Mouse (Mus musculus) stomach, embryonic 16.5 days (tissue): ENCODE measurements around the gene Odf2. TPM values are rescaled to one million over a fixed set of nuclear protein-coding genes. Genes with fewer than 3 reads are reported as not detected.

ENCODE experiments used
- ATAC-seq: fragments of 200-750 bp; cut with Nextera tagmentation; 2 replicates; pipeline ENCODE4 v1.8.0; 2017; ENCODE audit warnings: moderate number of reproducible peaks, moderate TSS enrichment; ENCODE audit not compliant: insufficient read depth, low FRiP score
- H3K27ac ChIP-seq: fragments of 300-500 bp; sonication (generic); 2 replicates; pipeline ENCODE4 v1.5.1; 2014; ENCODE audit warnings: low read length
- H3K27me3 ChIP-seq: fragments of 300-500 bp; sonication (generic); 2 replicates; pipeline ENCODE4 v1.6.1; 2014; ENCODE audit warnings: low read length, control low read depth, mixed read lengths; ENCODE audit not compliant: control insufficient read depth, insufficient read depth
- H3K36me3 ChIP-seq: fragments of 300-500 bp; sonication (generic); 2 replicates; pipeline ENCODE4 v1.6.1; 2014; ENCODE audit warnings: low read length; ENCODE audit not compliant: control insufficient read depth, insufficient read depth
- H3K4me1 ChIP-seq: fragments of 300-500 bp; sonication (generic); 2 replicates; pipeline ENCODE4 v1.6.1; 2014; ENCODE audit warnings: low read length, control low read depth, mixed read lengths; ENCODE audit not compliant: control insufficient read depth, insufficient read depth
- H3K4me2 ChIP-seq: fragments of 300-500 bp; sonication (generic); 2 replicates; pipeline ENCODE4 v1.6.1; 2014; ENCODE audit warnings: low read depth, low read length, mixed read lengths
- H3K4me3 ChIP-seq: fragments of 300-500 bp; sonication (generic); replicated peaks from 2 replicates; pipeline ENCODE4 v1.5.1; 2014; ENCODE audit warnings: mild to moderate bottlenecking, low read length
- H3K9ac ChIP-seq: fragments of 300-500 bp; sonication (generic); 2 replicates; pipeline ENCODE4 v1.6.1; 2014; ENCODE audit warnings: low read length
- H3K9me3 ChIP-seq: fragments of 300-500 bp; sonication (generic); replicated peaks from 2 replicates; pipeline ENCODE4 v1.6.1; 2016; ENCODE audit warnings: low read length, control low read depth; ENCODE audit not compliant: control insufficient read depth
- WGBS: fragments of 180-500 bp; shearing (Covaris S2); extraction: QIAGEN DNeasy Blood & Tissue Kit; methylation state at CpG from one replicate; pipeline ENCODE4 v1.1.7; 2014; 5-methylcytosine and 5-hydroxymethylcytosine counted together
- polyA plus RNA-seq: library from polyadenylated mRNA; unstranded; fragments of >200 nt; fragmentation: Nextera tagmentation; extraction: Ambion mirVana; gene quantifications from 2 replicates; pipeline ENCODE4 v1.2.1, GENCODE M21; 2015

The Odf2 gene
- polyA plus RNA-seq, 1 experiment from 2014 or later = 50.9 TPM

DNA sequence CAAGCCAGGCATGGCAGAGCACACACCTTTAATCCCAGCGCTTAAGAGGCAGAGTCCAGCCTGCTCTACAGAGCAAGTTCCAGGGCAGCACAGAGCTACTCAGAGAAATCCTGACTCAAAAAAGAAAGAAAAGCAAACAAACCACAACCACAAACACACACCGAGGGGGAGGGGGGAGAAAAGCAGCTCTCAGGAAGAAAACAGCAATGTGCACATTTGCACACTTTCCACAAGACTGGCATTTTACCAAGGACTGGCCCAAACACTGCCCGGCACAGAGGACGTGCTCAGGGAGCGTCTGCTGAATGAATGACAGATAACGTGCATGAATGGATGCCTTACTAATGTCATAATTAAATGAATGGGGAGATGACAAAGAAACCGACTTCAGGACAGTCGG is 40.0 kb upstream of the Odf2 start:
- Histone ChIP-seq H3K27me3 (peaks cover 33% of the 10 kb centered on the region), H3K9ac (no peak overlapping the region), H3K4me2 (no peak overlapping the region), H3K36me3 (no peaks in the 10 kb centered on the region), H3K27ac (no peak overlapping the region), H3K4me3 (no peak overlapping the region), H3K9me3 (no peaks in the 10 kb centered on the region), H3K4me1 (no peaks in the 10 kb centered on the region)
- no peak for ATAC-seq
- WGBS = 65% methylated on average over 8 of the region's 8 CpGs

DNA sequence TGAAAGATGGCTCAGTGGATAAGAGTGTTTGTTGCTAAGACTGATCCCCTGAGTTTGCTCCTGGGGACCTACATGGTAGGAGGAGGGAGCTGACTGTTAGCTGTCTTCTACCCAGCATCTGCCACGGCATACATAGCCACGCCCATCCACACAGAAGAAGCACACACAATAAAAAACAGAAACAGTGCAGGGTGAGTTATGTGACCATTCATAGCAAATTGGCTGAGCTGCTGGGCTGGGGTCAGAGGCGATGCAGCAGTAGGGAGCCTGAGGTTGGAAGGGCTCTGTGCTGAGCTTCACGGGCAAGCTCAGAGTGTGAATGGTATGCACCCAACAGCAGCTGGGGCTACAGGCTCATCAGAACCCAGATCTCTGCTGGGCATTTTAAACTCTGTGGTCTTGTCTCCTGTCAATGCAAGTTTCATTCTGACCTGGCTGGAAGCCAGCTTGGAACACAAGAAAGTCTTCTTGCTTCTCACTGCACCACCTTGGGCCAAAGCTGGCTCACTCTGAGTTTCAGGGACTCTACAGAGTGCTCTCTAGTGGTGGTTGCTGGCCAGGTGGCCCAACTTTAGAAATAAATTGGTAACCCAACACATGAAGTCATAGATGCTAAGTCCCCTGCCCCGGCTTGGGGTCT is 39.1 kb upstream of the Odf2 start:
- Histone ChIP-seq H3K9me3 (no peaks in the 10 kb centered on the region), H3K4me2 (no peak overlapping the region), H3K9ac (no peak overlapping the region), H3K27ac (no peak overlapping the region), H3K4me3 (no peak overlapping the region), H3K27me3 (peaks cover 24% of the 10 kb centered on the region), H3K4me1 (no peaks in the 10 kb centered on the region), H3K36me3 (no peaks in the 10 kb centered on the region)
- WGBS = 51% methylated on average over 5 of the region's 5 CpGs
- no peak for ATAC-seq

DNA sequence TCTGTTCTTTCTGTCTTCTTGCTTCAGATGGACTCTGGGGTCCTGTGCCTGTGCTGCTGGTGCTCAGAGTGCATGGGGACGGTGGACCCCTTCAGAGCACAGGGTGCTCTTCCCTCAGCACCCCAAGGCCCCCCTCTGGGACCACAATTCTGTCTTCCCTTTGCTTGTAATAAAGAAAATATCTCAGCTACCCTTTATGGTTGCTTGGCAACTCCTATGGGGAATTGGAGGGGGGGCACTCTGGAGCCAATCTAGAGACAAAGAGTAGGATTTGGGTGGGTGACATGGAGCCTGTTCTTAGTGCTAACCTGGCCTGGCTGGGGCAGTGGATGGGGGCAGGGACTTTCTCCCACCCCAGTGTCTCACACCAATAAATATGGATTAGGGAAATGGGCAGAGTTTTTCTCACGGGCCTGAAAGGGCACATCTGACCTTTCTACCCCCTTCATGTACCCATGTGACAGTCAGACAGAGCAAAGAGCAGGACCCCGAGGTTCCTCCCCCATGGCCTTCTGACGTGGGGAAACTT is 36.0 kb upstream of the Odf2 start:
- ATAC-seq = no peak
- WGBS = 38% methylated on average over 4 of the region's 4 CpGs

GRCm38 (mm10) chr2:29853736-29854135 is 35.3 kb upstream of the Odf2 start:
- Histone ChIP-seq H3K27me3 (no peaks in the 10 kb centered on the region), H3K4me2 (no peak overlapping the region), H3K27ac (no peak overlapping the region), H3K4me3 (no peak overlapping the region), H3K4me1 (no peaks in the 10 kb centered on the region), H3K9me3 (no peaks in the 10 kb centered on the region), H3K36me3 (no peaks in the 10 kb centered on the region), H3K9ac (no peak overlapping the region)
- no peak for ATAC-seq
- 59% methylated on average over 5 of the region's 5 CpGs for WGBS

More for the DNA sequence above, 36.0 kb upstream of the Odf2 start:
- no peak overlapping the region for H3K4me3 ChIP-seq
- H3K27ac ChIP-seq = no peak overlapping the region
- H3K9ac ChIP-seq = no peak overlapping the region
- H3K4me1 ChIP-seq = no peaks in the 10 kb centered on the region
- H3K36me3 ChIP-seq = no peaks in the 10 kb centered on the region
- H3K4me2 ChIP-seq = no peak overlapping the region
- H3K9me3 ChIP-seq = no peaks in the 10 kb centered on the region
- no peaks in the 10 kb centered on the region for H3K27me3 ChIP-seq

- Histone ChIP-seq H3K36me3 (no peaks in the 10 kb centered on the region), H3K27me3 (no peaks in the 10 kb centered on the region), H3K4me1 (no peaks in the 10 kb centered on the region), H3K27ac (no peak overlapping the region), H3K9me3 (no peaks in the 10 kb centered on the region), H3K4me3 (no peak overlapping the region), H3K9ac (no peak overlapping the region), H3K4me2 (no peak overlapping the region)
- WGBS = 74% methylated on average over 10 of the region's 10 CpGs
- ATAC-seq = no peak
Observed at GRCm38 (mm10) chr2:29855585-29856210, 33.3 kb upstream of the Odf2 start.

DNA sequence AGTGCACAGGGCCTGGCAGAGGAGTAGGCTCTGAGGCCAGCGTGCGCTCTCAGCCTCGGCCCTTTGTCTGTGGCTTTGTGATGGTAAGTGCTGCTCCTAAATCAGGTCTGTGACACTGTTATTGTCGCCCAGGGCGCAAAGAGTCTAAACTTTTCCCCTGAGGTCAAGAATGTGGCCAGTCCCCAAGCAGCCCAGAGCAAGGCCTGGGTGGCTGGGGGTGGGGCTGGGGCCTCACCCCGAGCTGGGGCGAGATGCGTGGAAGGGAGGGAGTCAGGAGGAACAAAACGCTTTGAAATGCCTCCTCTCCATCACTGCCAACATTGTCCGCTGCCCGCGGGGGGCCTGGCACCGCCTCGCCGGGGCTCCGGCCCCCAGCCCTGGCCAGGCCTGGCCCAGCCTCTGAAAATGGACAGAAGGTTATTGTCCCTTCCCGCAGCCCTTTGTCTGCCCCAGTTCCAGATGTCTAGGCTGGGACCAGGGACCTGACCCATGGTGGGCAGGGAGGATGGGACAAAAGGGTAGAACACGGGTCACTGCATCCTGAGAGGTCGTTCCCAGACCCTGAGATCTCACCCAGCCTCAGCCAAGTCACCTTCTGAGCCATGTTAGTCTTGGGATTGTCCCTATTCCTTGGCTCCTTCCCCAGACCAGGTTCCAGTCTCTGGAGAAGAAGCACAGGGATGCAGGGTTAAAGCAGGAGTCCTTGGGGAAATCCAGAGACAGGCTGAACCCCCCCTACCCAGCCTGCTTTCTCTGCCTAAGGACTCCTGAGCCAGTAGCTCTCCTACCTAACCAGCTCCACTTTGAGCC is 32.4 kb upstream of the Odf2 start:
- H3K4me2 ChIP-seq = no peak overlapping the region
- WGBS = 26% methylated on average over 19 of the region's 19 CpGs
- H3K9me3 ChIP-seq = no peaks in the 10 kb centered on the region
- H3K27me3 ChIP-seq = no peaks in the 10 kb centered on the region
- H3K36me3 ChIP-seq = no peaks in the 10 kb centered on the region
- H3K4me3 ChIP-seq = no peak overlapping the region
- no peaks in the 10 kb centered on the region for H3K4me1 ChIP-seq
- no peak for ATAC-seq
- no peak overlapping the region for H3K9ac ChIP-seq
- H3K27ac ChIP-seq = no peak overlapping the region

DNA sequence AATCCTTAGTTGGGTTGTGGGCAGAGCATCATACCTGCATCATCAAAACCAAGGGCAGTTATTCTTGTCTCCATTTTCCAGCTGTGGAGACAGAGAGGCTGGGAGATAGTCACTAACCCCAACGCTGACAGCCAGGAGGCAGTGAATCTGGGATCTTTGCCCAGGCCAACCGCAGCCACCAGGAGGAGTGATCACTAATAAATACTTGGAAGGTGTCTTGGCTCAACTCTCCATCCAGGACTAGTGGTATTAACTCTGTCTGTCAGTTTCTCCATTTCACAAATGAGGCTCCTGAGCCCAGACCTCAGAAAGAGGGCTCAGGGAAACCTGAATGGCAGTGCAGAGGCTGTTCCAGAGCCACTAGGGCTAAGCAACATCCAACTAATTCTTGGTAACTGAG is 31.7 kb upstream of the Odf2 start:
- 37% methylated on average over 2 of the region's 2 CpGs for WGBS
- no peak for ATAC-seq
- no peak overlapping the region for H3K27ac ChIP-seq

DNA sequence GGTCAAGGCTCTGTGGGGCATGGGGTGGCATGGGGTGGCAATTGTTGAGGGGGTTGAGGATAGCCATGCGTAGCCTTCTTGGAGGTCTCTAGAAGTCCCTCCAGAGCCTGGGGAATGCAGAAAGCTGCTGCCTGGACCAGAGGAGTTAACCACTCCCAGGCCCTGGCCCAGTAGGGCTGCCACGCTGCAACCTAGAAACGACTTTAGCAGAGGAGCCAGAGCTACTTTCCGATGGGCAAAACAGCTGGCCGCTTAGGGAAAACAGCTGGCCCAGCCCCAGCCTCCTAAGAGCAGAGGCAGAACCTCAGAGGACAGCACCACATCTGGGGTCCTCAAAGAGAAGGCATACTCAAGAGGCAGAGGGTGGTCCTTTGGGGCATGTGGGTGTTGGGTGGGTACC is 31.1 kb upstream of the Odf2 start:
- Histone ChIP-seq H3K27ac (no peak overlapping the region), H3K36me3 (no peaks in the 10 kb centered on the region), H3K27me3 (no peaks in the 10 kb centered on the region), H3K9me3 (no peaks in the 10 kb centered on the region), H3K4me1 (no peaks in the 10 kb centered on the region), H3K9ac (no peak overlapping the region; the same call in 1 of the 2 replicates), H3K4me2 (no peak overlapping the region), H3K4me3 (no peak overlapping the region)
- no peak for ATAC-seq
- WGBS = 71% methylated on average over 5 of the region's 5 CpGs

More for the DNA sequence above, 31.7 kb upstream of the Odf2 start:
- Histone ChIP-seq H3K9me3 (no peaks in the 10 kb centered on the region), H3K36me3 (no peaks in the 10 kb centered on the region), H3K27me3 (no peaks in the 10 kb centered on the region), H3K9ac (no peak overlapping the region), H3K4me1 (no peaks in the 10 kb centered on the region), H3K4me3 (no peak overlapping the region), H3K4me2 (no peak overlapping the region)
